Mouse (Mus musculus) CH12.LX (cell line): ENCODE results near the gene Dnaaf3.

Experiments
- CTCF ChIP-seq, 2 experiments: IDR thresholded peaks in 1 of 2; conservative IDR thresholded peaks in 1 of 2; 2 replicates each; pipeline ENCODE4 v1.5.1; 2011 to 2012; ENCODE audit warnings: low read depth in 2 of 2, low read length in 2 of 2, improper control_type of control experiment in 1 of 2, inconsistent platforms in 1 of 2, mild to moderate bottlenecking in 1 of 2, moderate library complexity in 1 of 2
- HCFC1 ChIP-seq: IDR thresholded peaks from 2 replicates; pipeline ENCODE4 v1.6.1; 2012; ENCODE audit warnings: low read depth, mild to moderate bottlenecking, inconsistent platforms, low read length, improper control_type of control experiment
- POLR2AphosphoS2 ChIP-seq: IDR thresholded peaks from 2 replicates; pipeline ENCODE4 v1.6.1; 2011; ENCODE audit warnings: low read depth, low read length, improper control_type of control experiment
- RAD21 ChIP-seq: IDR thresholded peaks from 2 replicates; pipeline ENCODE4 v1.6.1; 2011; ENCODE audit warnings: low read depth, mild to moderate bottlenecking, low read length, improper control_type of control experiment, moderate library complexity

- TF ChIP-seq RAD21 (no peak), POLR2AphosphoS2 (peak; percentile 69; the same call in 1 of the 2 replicates), CTCF (conservative IDR thresholded peaks at IDR 0.05 in 1 of 2, IDR thresholded peaks at IDR 0.05 in 1 of 2; ENCODE audit: low read depth in 2 of 2, low read length in 2 of 2) (no peak), HCFC1 (peak; percentile 82)
Measured at GRCm38 (mm10) chr7:4501558-4502397, 30.5 kb downstream of the Dnaaf3 start, which contains the start of gene Ppp1r12c.
